ENCODE assay signal across 9 mouse cellular contexts in genomic region chr7:29424690-29425089, GRCm38 (mm10).
DNase-seq lines count a peak whose midpoint lies in the region; ATAC-seq and TF ChIP-seq lines count a peak whose summit lies in the region.
"Had no signal": no experiment of that assay in that cellular context is flagged by ENCODE, and none has a peak within 500 bp of the region (broad histone marks: within the 10 kb centered on the region; RNA-seq: fewer than 3 reads in every experiment).

No protein-coding gene starts in this region.

- DNase-seq in embryonic facial prominence, embryonic 10.5 days (ENCODE audit: low spot score): no peak
- peak; percentile 82 for DNase-seq in kidney, postnatal 14 days
- DNase-seq in lung, postnatal 36 days: peak; percentile 90
- DNase-seq in midbrain, postnatal 0 days (ENCODE audit: low spot score): no peak
- no peak for DNase-seq in spleen, postnatal 4 days (ENCODE audit: low spot score in 2 of 2)
- no peak for DNase-seq in yolk sac, embryonic 10.5 days (ENCODE audit: low spot score)

- no peak overlapping the region for H3K4me3 ChIP-seq in heart, embryonic 16.5 days (ENCODE audit: low read length)
- no peak overlapping the region for H3K4me3 ChIP-seq in heart, embryonic 12.5 days
- no peak overlapping the region for H3K4me3 ChIP-seq in embryonic facial prominence, embryonic 10.5 days
- H3K4me3 ChIP-seq in midbrain, postnatal 0 days (ENCODE audit: low read depth, low read length): no peak overlapping the region

- H3K36me3 ChIP-seq in heart, embryonic 16.5 days (ENCODE audit: control insufficient read depth, insufficient read depth): no peaks in the 10 kb centered on the region
- H3K36me3 ChIP-seq in heart, embryonic 12.5 days: no peaks in the 10 kb centered on the region
- H3K36me3 ChIP-seq in embryonic facial prominence, embryonic 10.5 days (replicated peaks): no peaks in the 10 kb centered on the region
- no peaks in the 10 kb centered on the region for H3K36me3 ChIP-seq in midbrain, postnatal 0 days (ENCODE audit: insufficient read depth, low read length)

- H3K27me3 ChIP-seq in heart, embryonic 16.5 days (ENCODE audit: control insufficient read depth, insufficient read depth, low read length): peaks cover 74% of the 10 kb centered on the region
- H3K27me3 ChIP-seq in heart, embryonic 12.5 days (replicated peaks): peaks cover 94% of the 10 kb centered on the region
- H3K27me3 ChIP-seq in embryonic facial prominence, embryonic 10.5 days (replicated peaks; ENCODE audit: low read depth, poor library complexity, severe bottlenecking): no peaks in the 10 kb centered on the region
- no peaks in the 10 kb centered on the region for H3K27me3 ChIP-seq in midbrain, postnatal 0 days (ENCODE audit: insufficient read depth, low read length)

- H3K9ac ChIP-seq in heart, embryonic 16.5 days (ENCODE audit: low read length): no peak overlapping the region
- no peak overlapping the region for H3K9ac ChIP-seq in heart, embryonic 12.5 days
- H3K9ac ChIP-seq in midbrain, postnatal 0 days (replicated peaks; ENCODE audit: low read length, poor library complexity, severe bottlenecking): no peak overlapping the region
- H3K9ac ChIP-seq: liver, embryonic 14.5 days had no signal

- WGBS in heart, embryonic 16.5 days: 31% methylated on average over 5 of the region's 5 CpGs
- 56% methylated on average over 5 of the region's 5 CpGs for WGBS in heart, embryonic 12.5 days
- 72% methylated on average over 5 of the region's 5 CpGs for WGBS in embryonic facial prominence, embryonic 10.5 days
- WGBS in midbrain, postnatal 0 days: 59% methylated on average over 5 of the region's 5 CpGs

- peak; percentile 49; the same call in 1 of the 2 replicates for ATAC-seq in heart, embryonic 16.5 days (replicated peaks; ENCODE audit: extremely low read depth, insufficient read depth, low FRiP score)
- ATAC-seq in heart, embryonic 12.5 days (ENCODE audit: insufficient number of reproducible peaks, low FRiP score): no peak
- no peak for ATAC-seq in midbrain, postnatal 0 days (ENCODE audit: low FRiP score)

- TF ChIP-seq CTCF in midbrain, postnatal 0 days (IDR thresholded peaks at IDR 0.05): no peak

- no peak overlapping the region for H3K4me2 ChIP-seq in heart, embryonic 16.5 days (ENCODE audit: low read depth, low read length)
- H3K4me2 ChIP-seq in heart, embryonic 12.5 days: no peak overlapping the region
- no peak overlapping the region for H3K4me2 ChIP-seq in midbrain, postnatal 0 days (ENCODE audit: low read depth, low read length, poor library complexity, severe bottlenecking)

- peaks cover 5% of the 10 kb centered on the region; the same call in 1 of the 2 replicates for H3K9me3 ChIP-seq in heart, embryonic 16.5 days (replicated peaks; ENCODE audit: control insufficient read depth, low read length)
- H3K9me3 ChIP-seq in heart, embryonic 12.5 days (replicated peaks): no peaks in the 10 kb centered on the region
- H3K9me3 ChIP-seq in embryonic facial prominence, embryonic 10.5 days: no peaks in the 10 kb centered on the region
- no peaks in the 10 kb centered on the region for H3K9me3 ChIP-seq in midbrain, postnatal 0 days (ENCODE audit: low read length)

- 0 out of 2 replicates have a peak, but pooled peaks cover 6% of the 10 kb centered on the region for H3K4me1 ChIP-seq in heart, embryonic 16.5 days (ENCODE audit: control insufficient read depth, insufficient read depth, low read length)
- H3K4me1 ChIP-seq in heart, embryonic 12.5 days (replicated peaks): no peaks in the 10 kb centered on the region
- peaks cover 37% of the 10 kb centered on the region for H3K4me1 ChIP-seq in embryonic facial prominence, embryonic 10.5 days
- H3K4me1 ChIP-seq in midbrain, postnatal 0 days (ENCODE audit: insufficient read depth, low read length): no peaks in the 10 kb centered on the region

- no peak overlapping the region for H3K27ac ChIP-seq in heart, embryonic 16.5 days (ENCODE audit: low read length)
- no peak overlapping the region for H3K27ac ChIP-seq in heart, embryonic 12.5 days (ENCODE audit: poor library complexity, severe bottlenecking)
- H3K27ac ChIP-seq in embryonic facial prominence, embryonic 10.5 days (replicated peaks): 0 out of 2 replicates have a peak overlapping the region, but pooled peaks have one; percentile 31
- H3K27ac ChIP-seq in midbrain, postnatal 0 days (ENCODE audit: low read depth, low read length): no peak overlapping the region
- H3K27ac ChIP-seq: liver, embryonic 14.5 days had no signal

Comparison
In these comparisons a context has a peak if more than half of its experiments do, and no peak if none do; other contexts are left out.
1. DNase-seq: peak in kidney, postnatal 14 days (single experiment) and lung, postnatal 36 days (single experiment); none in embryonic facial prominence, embryonic 10.5 days (single experiment), midbrain, postnatal 0 days (single experiment), spleen, postnatal 4 days (0 of 2) and yolk sac, embryonic 10.5 days (single experiment).